Comparison of ENCODE assay signal across 21 mouse cellular contexts in the genomic region with DNA sequence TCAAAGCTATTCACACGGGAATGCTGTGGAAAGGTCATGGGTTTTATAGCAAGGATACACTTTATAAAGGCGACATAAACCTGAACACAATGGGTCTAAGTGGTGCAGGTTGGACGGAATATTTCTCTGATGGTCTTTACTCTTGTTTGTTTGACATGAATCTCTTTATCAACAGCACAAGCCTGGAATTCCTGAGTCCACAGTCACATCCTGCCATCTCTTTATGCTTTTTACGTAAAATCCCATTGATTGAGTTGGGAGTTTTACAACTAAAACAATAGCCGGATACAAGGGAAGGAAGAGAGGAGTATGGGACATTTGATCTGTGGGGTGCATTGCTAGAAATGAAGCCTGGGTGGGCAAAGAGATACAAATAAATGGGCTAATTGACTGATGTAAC. TPM values are rescaled to one million over a fixed set of nuclear protein-coding genes. Genes with fewer than 3 reads are reported as not detected.
A peak's percentile ranks its signal among the peaks of the same experiment; 100 is the strongest.
DNase-seq lines count a peak whose midpoint lies in the region; ATAC-seq and TF ChIP-seq lines count a peak whose summit lies in the region.
"Had no signal": no experiment of that assay in that cellular context is flagged by ENCODE, and none has a peak within 500 bp of the region (broad histone marks: within the 10 kb centered on the region; RNA-seq: fewer than 3 reads in every experiment).

No protein-coding gene starts in this region.

- no peaks in the 10 kb centered on the region for H3K27me3 ChIP-seq in embryonic facial prominence, embryonic 14.5 days (replicated peaks; ENCODE audit: control insufficient read depth, insufficient read depth, low read length)
- no peaks in the 10 kb centered on the region for H3K27me3 ChIP-seq in embryonic facial prominence, embryonic 10.5 days (replicated peaks; ENCODE audit: low read depth, poor library complexity, severe bottlenecking)
- no peaks in the 10 kb centered on the region for H3K27me3 ChIP-seq in heart, embryonic 13.5 days (replicated peaks)
- H3K27me3 ChIP-seq in heart, embryonic 10.5 days (ENCODE audit: insufficient read depth, poor library complexity, severe bottlenecking) = no peaks in the 10 kb centered on the region
- H3K27me3 ChIP-seq in liver, adult 2 months (ENCODE audit: control insufficient read depth, insufficient read depth, low read length) = no peaks in the 10 kb centered on the region
- no peaks in the 10 kb centered on the region for H3K27me3 ChIP-seq in liver, embryonic 11.5 days (replicated peaks; ENCODE audit: control insufficient read depth, insufficient read depth, low read length)
- H3K27me3 ChIP-seq: embryonic facial prominence, embryonic 13.5 days; limb, embryonic 15.5 days; neural tube, embryonic 13.5 days had no signal

- TF ChIP-seq CTCF in liver, adult 2 months (IDR thresholded peaks at IDR 0.05; ENCODE audit: low read depth, low read length) = no peak

- peaks cover 3% of the 10 kb centered on the region; the same call in 1 of the 2 replicates for H3K79me2 ChIP-seq in liver, adult 2 months (ENCODE audit: control insufficient read depth, insufficient read depth, low read length)

- no peaks in the 10 kb centered on the region for H3K9me3 ChIP-seq in embryonic facial prominence, embryonic 14.5 days (ENCODE audit: control insufficient read depth, low read length)
- no peaks in the 10 kb centered on the region for H3K9me3 ChIP-seq in embryonic facial prominence, embryonic 10.5 days
- H3K9me3 ChIP-seq in heart, embryonic 13.5 days = no peaks in the 10 kb centered on the region
- no peaks in the 10 kb centered on the region for H3K9me3 ChIP-seq in heart, embryonic 10.5 days
- H3K9me3 ChIP-seq in liver, embryonic 11.5 days (ENCODE audit: control insufficient read depth, low read length) = no peaks in the 10 kb centered on the region
- H3K9me3 ChIP-seq: embryonic facial prominence, embryonic 13.5 days; G1E; limb, embryonic 15.5 days; midbrain, embryonic 10.5 days; neural tube, embryonic 13.5 days had no signal

- H3K4me1 ChIP-seq in embryonic facial prominence, embryonic 14.5 days (ENCODE audit: control insufficient read depth, insufficient read depth, low read length) = no peaks in the 10 kb centered on the region; the same call in 1 of the 2 replicates
- peaks cover 12% of the 10 kb centered on the region for H3K4me1 ChIP-seq in embryonic facial prominence, embryonic 10.5 days
- peaks cover 42% of the 10 kb centered on the region for H3K4me1 ChIP-seq in heart, embryonic 13.5 days
- peaks cover 13% of the 10 kb centered on the region for H3K4me1 ChIP-seq in heart, embryonic 10.5 days
- H3K4me1 ChIP-seq in liver, adult 2 months (ENCODE audit: control insufficient read depth, insufficient read depth, low read length) = peaks cover 5% of the 10 kb centered on the region; the same call in 1 of the 2 replicates
- H3K4me1 ChIP-seq in liver, embryonic 11.5 days (replicated peaks; ENCODE audit: control insufficient read depth, insufficient read depth, low read length) = peaks cover 15% of the 10 kb centered on the region
- H3K4me1 ChIP-seq in brown adipose tissue, adult 24 weeks (ENCODE audit: control insufficient read depth, insufficient read depth, insufficient read length, low read length) = peaks cover 35% of the 10 kb centered on the region
- H3K4me1 ChIP-seq: neural tube, embryonic 13.5 days had no signal

- H3K4me2 ChIP-seq in embryonic facial prominence, embryonic 14.5 days (ENCODE audit: low read depth, low read length) = no peak overlapping the region
- no peak overlapping the region for H3K4me2 ChIP-seq in heart, embryonic 13.5 days
- H3K4me2 ChIP-seq in liver, embryonic 11.5 days = no peak overlapping the region
- H3K4me2 ChIP-seq: embryonic facial prominence, embryonic 13.5 days; limb, embryonic 15.5 days; neural tube, embryonic 13.5 days had no signal

- no peak for ATAC-seq in embryonic facial prominence, embryonic 14.5 days (ENCODE audit: low read depth)
- ATAC-seq in heart, embryonic 13.5 days (ENCODE audit: extremely low read depth, insufficient number of reproducible peaks, low FRiP score, low TSS enrichment) = no peak
- ATAC-seq in liver, embryonic 11.5 days (replicated peaks; ENCODE audit: low FRiP score) = no peak
- ATAC-seq: CD4-positive, CD25-positive, alpha-beta regulatory T cell, adult 4 months; forebrain, postnatal 0 days; hindbrain, postnatal 0 days had no signal

- no peak overlapping the region for H3K4me3 ChIP-seq in embryonic facial prominence, embryonic 14.5 days (ENCODE audit: low read depth, low read length)
- H3K4me3 ChIP-seq in embryonic facial prominence, embryonic 10.5 days = no peak overlapping the region
- no peak overlapping the region for H3K4me3 ChIP-seq in heart, embryonic 13.5 days
- H3K4me3 ChIP-seq in heart, embryonic 10.5 days = no peak overlapping the region
- no peak overlapping the region for H3K4me3 ChIP-seq in liver, adult 2 months (ENCODE audit: insufficient read depth, low read depth, low read length)
- no peak overlapping the region for H3K4me3 ChIP-seq in liver, embryonic 11.5 days (ENCODE audit: low read depth, low read length)
- no peak overlapping the region for H3K4me3 ChIP-seq in brown adipose tissue, adult 24 weeks (ENCODE audit: insufficient read depth, low read depth, low read length)
- H3K4me3 ChIP-seq: embryonic facial prominence, embryonic 13.5 days; limb, embryonic 15.5 days; midbrain, embryonic 10.5 days; neural tube, embryonic 13.5 days had no signal

- DNase-seq in embryonic facial prominence, embryonic 14.5 days (ENCODE audit: low spot score) = no peak
- no peak for DNase-seq in embryonic facial prominence, embryonic 10.5 days (ENCODE audit: low spot score)
- no peak for DNase-seq in heart, embryonic 10.5 days (ENCODE audit: low spot score)
- no peak for DNase-seq in liver, adult 2 months (ENCODE audit: extremely low read depth, low read depth, low spot score)
- DNase-seq in liver, embryonic 11.5 days (ENCODE audit: low spot score) = no peak
- DNase-seq in layer of hippocampus, postnatal 10 days (ENCODE audit: low spot score in 2 of 2) = no peak
- DNase-seq: adrenal gland, postnatal 36 days; cerebellum, adult 9-10 months; forebrain, postnatal 0 days; lung, postnatal 4 days; right cerebral cortex, postnatal 14 days; thymus, postnatal 14 days had no signal

- 85% methylated on average over 5 of the region's 5 CpGs for WGBS in embryonic facial prominence, embryonic 14.5 days
- 81% methylated on average over 5 of the region's 5 CpGs for WGBS in embryonic facial prominence, embryonic 10.5 days
- 51% methylated on average over 5 of the region's 5 CpGs for WGBS in heart, embryonic 13.5 days
- WGBS in heart, embryonic 10.5 days = 56% methylated on average over 5 of the region's 5 CpGs
- WGBS in liver, adult 2 months = 71% methylated on average over 5 of the region's 5 CpGs
- 63% methylated on average over 5 of the region's 5 CpGs for WGBS in liver, embryonic 11.5 days

- no peak overlapping the region for H3K9ac ChIP-seq in embryonic facial prominence, embryonic 14.5 days (ENCODE audit: low read depth, low read length)
- no peak overlapping the region for H3K9ac ChIP-seq in heart, embryonic 13.5 days
- H3K9ac ChIP-seq in liver, adult 2 months (ENCODE audit: low read depth, low read length) = no peak overlapping the region
- H3K9ac ChIP-seq in liver, embryonic 11.5 days (ENCODE audit: low read depth, low read length) = no peak overlapping the region
- H3K9ac ChIP-seq: embryonic facial prominence, embryonic 13.5 days; forebrain, postnatal 0 days; limb, embryonic 15.5 days; neural tube, embryonic 13.5 days had no signal

- H3K27ac ChIP-seq in embryonic facial prominence, embryonic 14.5 days (replicated peaks; ENCODE audit: low read depth, low read length) = peak overlapping the region; percentile 56; the same call in 1 of the 2 replicates
- no peak overlapping the region for H3K27ac ChIP-seq in embryonic facial prominence, embryonic 10.5 days (replicated peaks)
- H3K27ac ChIP-seq in heart, embryonic 13.5 days (replicated peaks) = peak overlapping the region; percentile 63
- no peak overlapping the region for H3K27ac ChIP-seq in heart, embryonic 10.5 days
- H3K27ac ChIP-seq in liver, adult 2 months (replicated peaks; ENCODE audit: insufficient read depth, low read depth, low read length) = peak overlapping the region; percentile 44
- H3K27ac ChIP-seq in liver, embryonic 11.5 days (ENCODE audit: low read depth, low read length) = no peak overlapping the region
- peak overlapping the region; percentile 95 for H3K27ac ChIP-seq in brown adipose tissue, adult 24 weeks (replicated peaks; ENCODE audit: low read depth, low read length)
- H3K27ac ChIP-seq: hindbrain, postnatal 0 days; limb, embryonic 15.5 days; midbrain, embryonic 10.5 days; neural tube, embryonic 13.5 days had no signal

- no peak for TF ChIP-seq POLR2A in liver, adult 2 months (IDR thresholded peaks at IDR 0.05; ENCODE audit: extremely low read depth, insufficient read depth, low read length)

- H3K36me3 ChIP-seq in embryonic facial prominence, embryonic 14.5 days (ENCODE audit: control insufficient read depth, insufficient read depth, low read length) = no peaks in the 10 kb centered on the region
- peaks cover 44% of the 10 kb centered on the region for H3K36me3 ChIP-seq in embryonic facial prominence, embryonic 10.5 days (replicated peaks)
- H3K36me3 ChIP-seq in heart, embryonic 13.5 days = no peaks in the 10 kb centered on the region
- no peaks in the 10 kb centered on the region for H3K36me3 ChIP-seq in heart, embryonic 10.5 days
- no peaks in the 10 kb centered on the region for H3K36me3 ChIP-seq in liver, adult 2 months (ENCODE audit: control insufficient read depth, insufficient read depth, low read length)
- H3K36me3 ChIP-seq in liver, embryonic 11.5 days (ENCODE audit: control insufficient read depth, insufficient read depth, low read length) = no peaks in the 10 kb centered on the region
- H3K36me3 ChIP-seq: embryonic facial prominence, embryonic 13.5 days; G1E; limb, embryonic 15.5 days; midbrain, embryonic 10.5 days; neural tube, embryonic 13.5 days had no signal

RNA-seq across cellular contexts. Expression of gene Fli1, which starts 16.9 kb away (rescaled TPM):
- 18.8 and 22.9 TPM in 2 replicates for polyA plus RNA-seq in embryonic facial prominence, embryonic 14.5 days (2014; fragmentation: Nextera tagmentation; extraction: Ambion mirVana)
- polyA plus RNA-seq in embryonic facial prominence, embryonic 10.5 days (2016; fragmentation: Nextera tagmentation; extraction: Ambion mirVana) = 54.8 and 56.7 TPM in 2 replicates
- 18.3 and 18.6 TPM in 2 replicates for polyA plus RNA-seq in heart, embryonic 13.5 days (2015; fragmentation: Nextera tagmentation; extraction: Ambion mirVana)
- polyA plus RNA-seq in heart, embryonic 10.5 days (2016; fragmentation: Nextera tagmentation; extraction: Ambion mirVana) = 17.5 and 20.8 TPM in 2 replicates
- total RNA-seq in liver, adult 2 months (2014; rRNA removed) = 3.0 and 4.2 TPM in 2 replicates
- polyA plus RNA-seq in liver, adult 2 months (2012; rRNA removed) = 1.1 and 1.6 TPM in 2 replicates
- polyA plus RNA-seq in liver, embryonic 11.5 days (2014; fragmentation: Nextera tagmentation; extraction: Ambion mirVana) = 23.1 and 24.3 TPM in 2 replicates
- polyA plus RNA-seq in brown adipose tissue, adult 24 weeks (2012; ENCODE audit: insufficient read depth, insufficient read length, missing spikeins) = 11.7 and 19.1 TPM in 2 replicates
- total RNA-seq in layer of hippocampus, postnatal 10 days (2021) = 10 to 100 TPM in 1 of 2 experiments, 1 to 10 TPM in 1; 7.7 to 10.2 TPM

Comparison
In these comparisons a context has a peak if more than half of its experiments do, and no peak if none do; other contexts are left out.
1. H3K27ac ChIP-seq: peak in embryonic facial prominence, embryonic 14.5 days (single experiment), heart, embryonic 13.5 days (single experiment), liver, adult 2 months (single experiment) and brown adipose tissue, adult 24 weeks (single experiment); none in embryonic facial prominence, embryonic 10.5 days (single experiment), heart, embryonic 10.5 days (single experiment) and liver, embryonic 11.5 days (single experiment).